Mouse (Mus musculus) C2C12 (cell line): Measurements from ENCODE around the gene Serpina9.

Experiments used
- CTCF ChIP-seq: IDR thresholded peaks from one replicate; pipeline ENCODE4 v1.5.1; 2011; ENCODE audit not compliant: control insufficient read depth, insufficient read depth, insufficient read length
- FOSL1 ChIP-seq: IDR thresholded peaks from one replicate; pipeline ENCODE4 v1.8.0; 2011; ENCODE audit warnings: mild to moderate bottlenecking, low read length; ENCODE audit not compliant: poor library complexity, insufficient read depth, severe bottlenecking
- MAX ChIP-seq: IDR thresholded peaks from one replicate; pipeline ENCODE4 v1.6.1; 2011; ENCODE audit warnings: mild to moderate bottlenecking, control low read depth
- MYOD1 ChIP-seq: IDR thresholded peaks from one replicate; pipeline ENCODE4 v1.6.1; 2011; ENCODE audit warnings: low read depth; ENCODE audit not compliant: control insufficient read depth, insufficient read length
- MYOG ChIP-seq: IDR thresholded peaks from one replicate; pipeline ENCODE4 v1.6.1; 2011; ENCODE audit not compliant: control insufficient read depth, insufficient read length; ENCODE audit errors: extremely low read depth
- USF1 ChIP-seq: IDR thresholded peaks from one replicate; pipeline ENCODE4 v1.6.1; 2011; ENCODE audit warnings: low read depth, mild to moderate bottlenecking, control low read depth, moderate library complexity

- TF ChIP-seq CTCF (no peak), USF1 (no peak), MYOG (no peak), MYOD1 (no peak), MAX (no peak), FOSL1 (no peak)
Observed at GRCm38 (mm10) chr12:104057531-104057930, 44.0 kb upstream of the Serpina9 start.
